Mouse (Mus musculus): Measurements from ENCODE around the gene Tbc1d1. TPM values are rescaled to one million over a fixed set of nuclear protein-coding genes. Genes with fewer than 3 reads are reported as not detected.

Tbc1d1 gene
- polyA plus RNA-seq, 1 experiment from 2014 or later, result 9.5 TPM

- peak overlapping the region; percentile 24; the same call in 1 of the 2 replicates for H3K27ac ChIP-seq
- no peak overlapping the region for H3K4me2 ChIP-seq
- peak; percentile 59 for ATAC-seq (replicated peaks)
- no peak overlapping the region for H3K4me3 ChIP-seq
- H3K27me3 ChIP-seq (replicated peaks), result no peaks in the 10 kb centered on the region
- H3K4me1 ChIP-seq, result peaks cover 9% of the 10 kb centered on the region
- no peaks in the 10 kb centered on the region for H3K36me3 ChIP-seq (replicated peaks)
- WGBS, result 31% methylated on average over 7 of the region's 7 CpGs
- H3K9ac ChIP-seq, result no peak overlapping the region
- H3K9me3 ChIP-seq, result no peaks in the 10 kb centered on the region
These were observed 208.5 kb downstream of the Tbc1d1 start for GRCm38 (mm10) chr5:64364432-64365125.

GRCm38 (mm10) chr5:64365187-64366066 lies 209.3 kb downstream of the Tbc1d1 start:
- no peaks in the 10 kb centered on the region for H3K36me3 ChIP-seq (replicated peaks)
- no peak overlapping the region for H3K4me3 ChIP-seq
- no peaks in the 10 kb centered on the region for H3K27me3 ChIP-seq (replicated peaks)
- H3K9me3 ChIP-seq, result no peaks in the 10 kb centered on the region
- H3K4me2 ChIP-seq, result no peak overlapping the region
- no peak for ATAC-seq (replicated peaks)
- H3K27ac ChIP-seq, result no peak overlapping the region
- WGBS, result 79% methylated on average over 11 of the region's 11 CpGs
- H3K4me1 ChIP-seq, result peaks cover 9% of the 10 kb centered on the region
- no peak overlapping the region for H3K9ac ChIP-seq

DNA sequence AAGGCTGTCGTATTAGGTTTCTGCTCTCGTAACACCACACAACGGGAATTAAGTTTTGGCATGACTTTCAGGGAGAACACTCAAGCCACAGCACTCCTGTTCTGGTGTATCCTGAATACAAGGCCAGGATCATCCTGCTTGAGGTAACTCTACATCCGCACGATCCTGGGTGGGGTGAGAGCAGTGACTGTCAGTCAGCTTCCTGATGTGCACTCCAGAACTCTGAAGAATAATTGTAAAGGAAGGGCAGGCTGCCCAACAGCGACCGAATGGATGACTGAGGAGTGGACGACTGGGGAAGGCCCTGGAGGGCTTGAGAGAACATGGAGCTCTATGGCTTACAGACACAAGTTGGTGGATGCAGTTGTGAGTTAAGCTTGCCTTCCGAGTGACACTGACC lies 210.0 kb downstream of the Tbc1d1 start:
- H3K27ac ChIP-seq, result no peak overlapping the region
- no peak overlapping the region for H3K9ac ChIP-seq
- no peaks in the 10 kb centered on the region for H3K9me3 ChIP-seq
- H3K27me3 ChIP-seq (replicated peaks), result no peaks in the 10 kb centered on the region
- WGBS, result 92% methylated on average over 9 of the region's 9 CpGs
- no peak overlapping the region for H3K4me2 ChIP-seq
- no peak overlapping the region for H3K4me3 ChIP-seq
- H3K4me1 ChIP-seq, result peaks cover 9% of the 10 kb centered on the region
- H3K36me3 ChIP-seq (replicated peaks), result no peaks in the 10 kb centered on the region
- ATAC-seq (replicated peaks), result no peak

DNA sequence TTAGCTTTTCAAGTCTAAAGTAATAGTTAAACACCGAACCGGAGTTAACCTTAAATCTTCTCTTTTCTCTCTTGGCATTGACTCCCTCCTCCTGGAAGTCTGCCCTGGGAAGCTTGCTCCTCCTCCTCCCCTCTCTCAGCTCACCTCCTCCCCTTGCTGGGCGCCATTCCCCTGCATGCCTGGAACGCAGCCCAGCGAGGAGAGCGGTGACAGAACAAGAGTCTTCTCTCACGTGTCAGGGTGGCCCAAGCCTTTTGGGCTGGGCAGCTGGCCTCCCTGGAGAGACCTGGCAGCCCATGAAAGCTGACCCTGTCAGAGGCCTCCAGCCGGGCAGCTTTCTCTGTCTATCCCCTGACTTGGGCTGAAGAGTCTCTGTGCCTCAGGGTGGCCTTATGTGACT lies 211.3 kb downstream of the Tbc1d1 start:
- Histone ChIP-seq H3K36me3 (replicated peaks) (no peaks in the 10 kb centered on the region), H3K9ac (no peak overlapping the region), H3K27ac (no peak overlapping the region), H3K9me3 (no peaks in the 10 kb centered on the region), H3K4me2 (no peak overlapping the region), H3K4me3 (no peak overlapping the region), H3K27me3 (replicated peaks) (no peaks in the 10 kb centered on the region), H3K4me1 (peaks cover 9% of the 10 kb centered on the region)
- WGBS, result 28% methylated on average over 8 of the region's 8 CpGs
- ATAC-seq (replicated peaks), result peak; percentile 43; the same call in 1 of the 2 replicates

DNA sequence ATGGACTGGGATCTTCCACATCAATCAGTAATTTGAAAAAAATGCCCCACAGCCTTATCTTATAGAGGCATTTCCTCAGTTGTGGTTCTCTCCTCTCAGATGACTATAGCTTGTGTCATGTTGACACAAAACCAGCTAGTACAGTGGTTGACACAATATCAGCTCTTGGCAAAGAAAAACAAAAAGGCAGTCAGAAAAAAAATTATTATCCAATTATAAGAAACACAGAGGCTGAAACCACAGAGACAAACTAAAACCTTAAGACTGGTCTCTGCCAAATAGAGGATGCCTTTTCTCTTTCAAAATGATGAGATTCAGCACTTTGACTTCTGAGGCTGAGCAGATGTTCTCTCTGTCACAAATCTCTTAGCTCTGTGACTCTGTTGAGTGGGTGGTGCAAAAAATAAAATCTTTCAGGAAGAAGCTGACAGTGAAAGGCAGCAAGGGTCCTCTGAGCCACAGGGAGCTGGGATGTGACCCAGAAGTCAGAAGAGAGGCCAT lies 215.3 kb downstream of the Tbc1d1 start:
- Histone ChIP-seq H3K4me3 (no peak overlapping the region), H3K4me1 (no peaks in the 10 kb centered on the region; the same call in 1 of the 2 replicates), H3K4me2 (no peak overlapping the region), H3K36me3 (replicated peaks) (no peaks in the 10 kb centered on the region), H3K9me3 (no peaks in the 10 kb centered on the region), H3K9ac (no peak overlapping the region), H3K27me3 (replicated peaks) (no peaks in the 10 kb centered on the region), H3K27ac (no peak overlapping the region)
- no peak for ATAC-seq (replicated peaks)

- H3K4me1 ChIP-seq, result no peaks in the 10 kb centered on the region; the same call in 1 of the 2 replicates
- H3K9ac ChIP-seq, result no peak overlapping the region
- 66% methylated on average over 13 of the region's 13 CpGs for WGBS
- no peaks in the 10 kb centered on the region for H3K9me3 ChIP-seq
- no peak for ATAC-seq (replicated peaks)
- no peak overlapping the region for H3K4me2 ChIP-seq
- H3K4me3 ChIP-seq, result no peak overlapping the region
- no peaks in the 10 kb centered on the region for H3K36me3 ChIP-seq (replicated peaks)
- no peak overlapping the region; the same call in 1 of the 2 replicates for H3K27ac ChIP-seq
- H3K27me3 ChIP-seq (replicated peaks), result no peaks in the 10 kb centered on the region
These were observed 216.3 kb downstream of the Tbc1d1 start for GRCm38 (mm10) chr5:64372292-64372961.

DNA sequence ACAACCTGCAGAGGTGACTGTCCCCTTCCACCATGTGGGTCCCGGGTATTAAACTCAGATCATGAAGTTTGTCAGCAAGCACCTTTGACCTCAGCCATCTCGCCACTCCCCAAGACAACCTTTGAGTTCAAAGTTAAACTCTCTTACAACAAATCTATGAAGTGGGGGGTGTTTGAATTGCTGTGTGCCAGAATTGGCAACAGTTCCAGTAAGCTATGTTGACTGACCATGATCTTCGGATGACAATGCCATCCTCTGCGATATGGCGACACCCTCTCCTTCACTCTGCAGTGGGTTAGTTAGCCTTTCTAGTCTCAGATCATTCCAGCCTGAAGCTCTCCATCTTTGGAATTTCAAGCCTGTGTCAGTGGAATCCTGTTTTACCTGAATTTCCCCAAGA lies 217.6 kb downstream of the Tbc1d1 start:
- no peaks in the 10 kb centered on the region for H3K36me3 ChIP-seq (replicated peaks)
- H3K9me3 ChIP-seq, result no peaks in the 10 kb centered on the region
- H3K27me3 ChIP-seq (replicated peaks), result no peaks in the 10 kb centered on the region
- no peak overlapping the region for H3K9ac ChIP-seq
- WGBS, result 94% methylated on average over 5 of the region's 5 CpGs
- ATAC-seq (replicated peaks), result no peak
- no peak overlapping the region for H3K4me3 ChIP-seq
- no peak overlapping the region for H3K4me2 ChIP-seq
- no peaks in the 10 kb centered on the region; the same call in 1 of the 2 replicates for H3K4me1 ChIP-seq
- no peak overlapping the region for H3K27ac ChIP-seq

- no peak overlapping the region for H3K27ac ChIP-seq
- no peak for ATAC-seq (replicated peaks)
- H3K4me3 ChIP-seq, result no peak overlapping the region
- H3K4me1 ChIP-seq, result no peaks in the 10 kb centered on the region; the same call in 1 of the 2 replicates
- no peak overlapping the region for H3K4me2 ChIP-seq
- 81% methylated on average over 3 of the region's 3 CpGs for WGBS
- no peaks in the 10 kb centered on the region for H3K9me3 ChIP-seq
- no peak overlapping the region for H3K9ac ChIP-seq
- H3K36me3 ChIP-seq (replicated peaks), result no peaks in the 10 kb centered on the region
- H3K27me3 ChIP-seq (replicated peaks), result no peaks in the 10 kb centered on the region
These were observed 219.7 kb downstream of the Tbc1d1 start for GRCm38 (mm10) chr5:64375851-64376250.

DNA sequence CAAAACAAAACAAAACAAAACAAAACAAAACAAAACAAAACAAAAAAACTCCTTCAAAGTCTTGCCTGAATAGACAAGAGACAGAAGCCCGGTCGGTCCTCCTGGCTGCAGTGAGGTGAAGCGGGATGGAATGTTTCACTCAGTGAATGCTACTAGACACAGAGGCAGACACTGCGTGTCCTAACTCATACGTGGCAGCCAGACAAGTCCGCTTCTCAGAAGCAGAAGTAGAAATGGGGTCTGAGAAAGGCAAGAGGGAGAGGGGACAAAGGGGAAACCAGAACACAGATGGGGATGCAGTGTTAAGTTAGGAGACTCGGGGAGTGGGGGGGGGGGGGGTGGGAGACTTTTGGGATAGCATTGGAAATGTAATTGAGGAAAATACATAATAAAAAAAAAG lies 220.4 kb downstream of the Tbc1d1 start:
- Histone ChIP-seq H3K4me2 (no peak overlapping the region), H3K9me3 (no peaks in the 10 kb centered on the region), H3K27ac (no peak overlapping the region), H3K27me3 (replicated peaks) (no peaks in the 10 kb centered on the region), H3K36me3 (replicated peaks) (no peaks in the 10 kb centered on the region), H3K9ac (no peak overlapping the region), H3K4me1 (peaks cover 2% of the 10 kb centered on the region), H3K4me3 (no peak overlapping the region)
- 75% methylated on average over 7 of the region's 7 CpGs for WGBS
- no peak for ATAC-seq (replicated peaks)

GRCm38 (mm10) chr5:64377705-64378104 lies 221.6 kb downstream of the Tbc1d1 start:
- H3K27me3 ChIP-seq (replicated peaks), result no peaks in the 10 kb centered on the region
- 83% methylated on average over 8 of the region's 8 CpGs for WGBS
- no peak overlapping the region for H3K4me2 ChIP-seq
- no peak for ATAC-seq (replicated peaks)
- peaks cover 10% of the 10 kb centered on the region for H3K4me1 ChIP-seq
- H3K9ac ChIP-seq, result no peak overlapping the region
- H3K9me3 ChIP-seq, result no peaks in the 10 kb centered on the region
- H3K4me3 ChIP-seq, result no peak overlapping the region
- no peaks in the 10 kb centered on the region for H3K36me3 ChIP-seq (replicated peaks)
- no peak overlapping the region for H3K27ac ChIP-seq

- Histone ChIP-seq H3K4me1 (peaks cover 13% of the 10 kb centered on the region), H3K27ac (no peak overlapping the region), H3K4me3 (no peak overlapping the region), H3K9me3 (no peaks in the 10 kb centered on the region), H3K4me2 (no peak overlapping the region), H3K27me3 (replicated peaks) (no peaks in the 10 kb centered on the region), H3K36me3 (replicated peaks) (no peaks in the 10 kb centered on the region), H3K9ac (no peak overlapping the region)
- no peak for ATAC-seq (replicated peaks)
- WGBS, result 64% methylated on average over 13 of the region's 13 CpGs
These were observed 222.6 kb downstream of the Tbc1d1 start for GRCm38 (mm10) chr5:64378591-64379275.

DNA sequence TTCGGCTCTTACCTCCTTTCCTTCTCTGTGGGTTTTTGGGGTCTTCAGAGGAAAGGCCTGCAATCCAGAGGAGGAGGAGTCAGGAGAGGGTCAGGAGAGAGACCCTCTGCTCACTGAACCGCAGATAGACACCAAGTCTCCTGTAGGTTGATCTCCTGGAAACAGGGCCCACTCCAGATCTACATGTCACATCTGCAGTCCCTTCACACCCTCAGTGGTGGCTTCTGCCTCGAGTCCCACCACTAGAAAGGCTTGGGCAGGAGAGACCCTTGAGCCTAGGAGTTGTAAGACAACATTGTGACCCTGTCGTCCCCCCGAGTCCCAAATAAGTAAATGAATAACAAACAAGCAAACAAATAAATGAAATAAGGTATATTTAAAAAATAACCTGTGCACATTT lies 223.7 kb downstream of the Tbc1d1 start:
- no peak overlapping the region for H3K4me2 ChIP-seq
- H3K9me3 ChIP-seq, result no peaks in the 10 kb centered on the region
- no peak overlapping the region for H3K27ac ChIP-seq
- H3K4me3 ChIP-seq, result no peak overlapping the region
- H3K9ac ChIP-seq, result no peak overlapping the region
- WGBS, result 89% methylated on average over 5 of the region's 5 CpGs
- no peak for ATAC-seq (replicated peaks)
- H3K27me3 ChIP-seq (replicated peaks), result no peaks in the 10 kb centered on the region
- no peaks in the 10 kb centered on the region for H3K36me3 ChIP-seq (replicated peaks)
- H3K4me1 ChIP-seq, result peaks cover 13% of the 10 kb centered on the region

All from midbrain, embryonic 15.5 days (tissue).